Mouse (Mus musculus) urinary bladder, postnatal 14 days (tissue): ENCODE results near the gene Iqsec2.

Experiments used
- DNase-seq: peaks from one replicate; pipeline ENCODE4 v3.0.0; 2021; ENCODE audit warnings: low spot score

Iqsec2 gene

DNA sequence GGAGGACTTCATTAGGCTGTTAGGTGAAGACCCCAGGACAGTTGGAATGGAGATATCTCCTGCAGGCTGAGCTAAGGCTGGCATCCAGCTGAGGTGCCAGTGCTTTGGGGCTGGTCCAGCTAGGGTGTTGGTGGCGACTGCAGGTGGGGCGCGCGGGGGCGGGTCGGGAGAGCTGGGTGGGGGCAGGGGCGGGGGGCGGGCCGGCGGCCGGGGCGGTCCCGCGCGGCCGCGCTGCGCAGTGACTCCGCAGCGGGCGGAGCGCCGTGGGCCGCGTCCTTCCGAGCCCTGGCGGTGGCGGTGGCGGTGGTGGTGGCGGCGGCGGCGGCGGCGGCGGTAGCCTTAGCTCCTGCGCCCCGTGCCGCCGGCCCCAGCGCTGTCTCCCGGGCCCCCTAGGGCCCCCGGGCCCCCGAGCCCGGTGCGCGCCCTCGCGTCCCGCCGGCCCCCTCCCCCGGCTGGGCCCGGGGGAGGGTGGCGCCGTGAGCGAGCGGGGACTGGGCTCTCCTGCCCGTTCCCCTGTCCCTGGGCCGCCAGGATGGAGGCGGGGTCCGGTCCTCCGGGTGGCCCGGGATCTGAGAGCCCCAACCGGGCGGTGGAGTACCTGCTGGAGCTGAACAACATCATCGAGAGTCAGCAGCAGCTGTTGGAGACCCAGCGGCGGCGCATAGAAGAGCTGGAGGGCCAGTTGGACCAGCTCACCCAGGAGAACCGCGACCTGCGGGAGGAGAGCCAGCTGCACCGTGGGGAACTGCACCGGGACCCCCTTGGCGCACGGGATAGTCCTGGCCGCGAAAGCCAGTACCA, at the start of gene Iqsec2:
Gene Iqsec2 (plus strand): TSS at position 328 of the 801 bp plus-strand sequence.
- no peak for DNase-seq

DNA sequence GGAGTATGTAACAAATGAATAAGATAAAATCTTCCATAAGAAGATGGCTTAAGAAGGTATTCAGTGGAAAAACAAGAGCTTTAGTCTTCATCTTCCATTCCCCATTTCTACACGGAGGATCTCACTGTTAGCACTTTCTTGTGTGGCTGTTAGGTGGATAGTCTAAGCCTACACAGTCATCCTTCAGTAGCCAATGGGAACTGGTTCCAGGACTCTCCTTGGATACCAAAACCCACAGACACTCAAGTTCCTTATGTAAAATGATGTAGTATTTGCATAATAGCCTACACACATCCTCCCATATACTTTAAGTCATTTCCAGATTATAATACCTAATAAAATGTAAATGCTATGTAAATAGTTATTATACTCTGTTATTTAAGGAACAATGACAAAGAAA, 46.5 kb upstream of the Iqsec2 start:
- no peak for DNase-seq

DNA sequence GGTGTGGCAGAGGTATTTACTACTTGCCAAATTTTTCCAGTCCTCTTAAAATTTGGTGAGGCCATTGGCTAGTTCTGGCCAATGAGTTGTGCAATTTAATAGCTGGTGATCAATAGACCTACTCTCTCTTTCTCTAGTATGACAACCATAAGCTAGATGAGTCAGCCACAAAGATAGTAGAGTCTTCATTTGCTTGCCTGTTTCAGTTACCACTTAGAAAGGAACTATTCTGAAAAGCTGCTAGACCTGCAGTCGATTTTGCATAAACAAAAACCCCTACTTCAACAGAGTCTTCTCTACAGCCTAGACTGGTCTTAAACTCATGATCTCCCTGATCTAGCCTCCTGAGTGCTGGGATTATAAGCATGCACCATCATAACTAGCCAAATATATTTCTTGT, 22.4 kb upstream of the Iqsec2 start:
- DNase-seq, result no peak

DNA sequence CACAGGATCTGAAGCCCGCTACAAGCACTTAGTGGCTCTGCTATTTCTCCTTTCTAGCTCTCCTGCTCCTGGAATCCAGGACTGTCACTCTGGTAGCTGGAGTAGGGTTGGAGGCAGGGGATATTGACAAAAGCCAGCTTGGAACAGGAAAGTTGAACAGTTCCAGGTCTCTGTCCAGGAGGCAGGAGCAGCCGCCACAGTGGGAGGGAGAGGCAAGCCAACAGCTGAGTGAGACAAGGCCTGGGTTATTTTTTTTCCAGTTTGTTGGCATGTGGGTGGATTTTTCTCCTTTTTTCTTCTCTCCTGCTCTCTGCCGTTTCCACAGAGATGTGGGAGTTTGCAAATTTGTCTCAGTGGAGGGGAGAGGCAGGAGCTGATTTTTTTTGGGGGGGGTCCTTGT, 13.3 kb upstream of the Iqsec2 start:
- no peak for DNase-seq

DNA sequence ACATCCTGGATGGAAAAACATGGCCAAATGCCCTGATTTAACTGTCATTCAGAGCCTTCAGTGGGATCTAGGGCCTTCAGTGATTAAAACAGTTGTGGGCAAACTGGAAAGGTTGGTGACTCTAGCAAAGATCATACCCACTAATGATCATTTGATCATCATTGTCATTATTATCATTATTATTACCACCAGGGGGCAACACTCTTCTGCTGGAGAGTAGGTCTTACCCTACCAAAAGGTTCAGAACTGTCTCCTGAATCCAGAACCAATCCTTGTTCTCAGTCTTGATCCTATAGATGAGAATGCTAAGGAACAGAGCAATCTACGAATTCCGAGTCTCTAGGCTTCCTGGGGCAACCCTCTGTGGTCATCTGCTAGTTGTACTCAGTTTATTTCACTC, 12.0 kb upstream of the Iqsec2 start:
- no peak for DNase-seq

DNA sequence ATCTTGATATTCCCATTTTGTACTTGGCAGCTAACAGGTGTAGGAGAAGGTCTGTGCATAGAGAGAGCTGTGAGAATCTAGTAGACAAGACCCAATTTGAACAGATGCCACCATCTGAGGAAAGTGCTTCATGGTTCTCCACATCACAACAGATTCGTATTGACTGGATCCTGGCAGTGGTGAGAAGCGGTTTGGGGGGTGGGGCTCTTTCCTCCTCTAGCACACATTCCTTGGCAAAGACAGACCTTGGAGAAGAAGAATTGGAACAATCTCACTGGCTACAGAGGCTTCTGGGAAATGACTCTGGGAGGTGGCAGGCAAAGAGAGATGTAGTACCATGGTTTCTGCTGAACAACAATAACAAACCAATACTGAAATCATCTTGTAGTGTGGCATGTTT, 8.9 kb upstream of the Iqsec2 start:
- DNase-seq, result no peak

DNA sequence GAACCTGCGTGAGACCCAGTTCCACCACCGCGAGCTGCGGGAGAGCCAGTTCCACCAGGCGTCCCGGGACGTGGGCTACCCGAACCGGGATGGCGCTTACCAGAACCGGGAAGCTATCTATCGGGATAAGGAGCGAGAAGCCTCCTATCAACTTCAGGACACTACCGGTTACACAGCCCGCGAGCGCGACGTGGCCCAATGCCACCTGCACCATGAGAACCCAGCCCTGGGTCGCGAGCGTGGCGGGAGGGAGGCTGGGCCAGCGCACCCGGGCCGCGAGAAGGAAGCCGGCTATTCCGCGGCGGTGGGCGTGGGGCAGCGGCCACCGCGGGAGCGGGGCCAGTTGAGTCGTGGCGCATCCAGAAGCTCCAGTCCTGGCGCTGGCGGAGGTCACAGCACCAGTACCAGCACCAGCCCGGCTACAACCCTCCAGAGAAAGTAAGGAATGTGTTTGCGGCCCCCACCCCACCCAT, 710 bp downstream of the Iqsec2 start:
- DNase-seq, result no peak

DNA sequence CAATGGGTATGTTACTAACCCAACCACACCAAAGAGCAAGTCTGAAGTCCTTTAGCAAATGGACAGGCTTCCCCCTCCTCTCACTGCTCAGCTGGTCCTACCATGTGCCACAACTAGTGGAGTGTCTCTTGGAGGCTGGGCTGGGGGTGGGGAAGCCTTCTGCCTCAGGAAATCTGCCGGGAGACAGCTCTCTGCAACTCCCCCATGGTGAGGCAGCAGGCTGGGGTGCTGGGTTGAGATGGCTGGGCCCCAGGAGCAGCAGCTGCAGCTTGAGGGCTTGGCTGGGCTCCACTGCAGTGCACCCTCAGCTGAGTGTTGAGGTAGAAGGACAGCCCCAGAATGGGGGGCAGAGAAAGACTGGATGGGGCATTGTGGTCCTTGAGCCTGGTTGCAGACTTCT, 2.1 kb downstream of the Iqsec2 start:
- no peak for DNase-seq

DNA sequence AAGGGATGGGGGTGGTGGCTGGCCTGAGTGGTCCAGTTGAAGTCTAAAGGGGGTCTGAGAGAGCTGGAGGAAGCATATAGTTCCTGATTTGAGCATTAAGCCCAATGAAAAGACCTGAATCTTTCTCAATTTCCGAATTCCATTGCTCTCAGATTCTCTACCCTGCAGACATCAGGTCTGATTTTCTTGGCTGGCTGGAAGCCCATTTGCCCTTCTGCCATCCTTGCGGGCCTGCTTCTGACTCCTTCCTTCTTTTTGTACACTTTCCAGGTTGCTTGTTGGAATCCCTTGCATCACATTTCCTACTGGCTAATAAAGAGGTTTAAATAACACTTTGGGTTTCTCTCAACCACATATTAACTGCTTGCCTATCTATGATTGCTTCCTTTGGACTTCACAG, 2.6 kb downstream of the Iqsec2 start:
- DNase-seq, result no peak

DNA sequence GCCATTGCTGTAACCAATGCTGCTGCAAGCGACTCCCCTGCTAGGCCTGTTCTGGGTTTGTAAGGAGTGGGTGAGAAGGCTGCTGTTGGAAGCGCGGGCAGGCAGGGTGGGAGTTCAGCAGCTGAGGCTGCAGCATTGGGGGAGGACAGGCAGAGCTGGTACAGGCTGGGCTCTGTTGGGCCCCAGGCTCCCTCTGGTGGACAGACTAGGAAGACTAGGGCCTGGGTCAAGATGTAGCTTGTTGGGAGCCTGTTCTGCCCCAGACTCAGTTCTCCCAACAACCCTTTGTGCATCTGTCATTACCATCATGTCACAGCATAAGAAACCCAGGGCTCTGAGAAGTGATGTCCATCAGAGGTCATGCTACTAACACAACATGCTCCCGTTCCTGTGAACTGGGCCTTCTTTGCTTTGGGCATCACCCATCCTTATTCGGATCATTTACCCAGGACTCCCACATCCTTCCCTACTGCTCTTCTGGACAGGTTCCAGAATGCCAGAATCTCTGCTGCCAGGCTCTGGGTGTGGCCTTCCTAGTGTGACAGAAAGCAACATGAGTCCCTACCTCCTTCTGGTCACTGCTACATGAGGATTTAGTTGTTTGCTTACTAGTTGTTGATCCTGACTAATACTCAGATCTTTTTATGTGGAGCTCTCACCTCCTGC, 3.5 kb downstream of the Iqsec2 start:
- DNase-seq, result peak; percentile 55

DNA sequence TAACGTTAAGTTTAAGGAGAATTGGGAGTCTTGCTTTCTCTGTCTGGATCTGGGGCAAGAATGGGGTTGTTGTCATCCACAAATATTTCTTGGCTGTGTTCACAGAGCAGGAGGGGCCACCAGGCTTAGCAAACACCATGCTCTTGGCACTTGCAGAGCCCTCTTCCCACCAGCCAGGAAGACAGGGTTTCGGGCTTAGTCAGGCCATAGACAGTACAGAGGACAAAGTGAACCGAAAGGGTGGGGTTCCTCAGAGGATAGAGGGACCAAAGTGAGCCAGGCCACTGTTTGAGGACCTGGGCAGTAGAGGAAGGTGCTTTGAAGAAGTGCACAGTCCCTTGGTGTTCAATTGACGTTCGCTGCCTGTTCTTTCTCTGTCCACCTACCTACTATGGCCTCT, 4.6 kb downstream of the Iqsec2 start:
- no peak for DNase-seq

DNA sequence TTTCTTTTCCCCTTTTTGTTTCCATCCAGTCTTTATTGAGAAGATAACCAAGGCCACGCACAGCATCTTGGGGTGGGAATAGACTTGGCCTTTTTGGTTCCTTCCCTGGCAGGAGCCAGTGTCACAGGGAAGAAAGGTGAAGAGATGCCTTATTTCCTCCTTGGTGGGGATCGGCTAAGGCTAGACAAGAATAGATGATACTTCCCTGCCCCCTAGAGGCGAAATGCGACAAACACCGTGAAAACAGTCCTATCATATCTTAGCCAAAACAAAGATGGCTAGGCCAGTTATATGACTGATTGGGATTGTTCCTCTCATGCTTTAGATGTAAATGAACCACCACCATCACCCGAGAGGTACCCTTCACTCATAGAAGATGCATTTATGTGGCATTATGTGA, 7.6 kb downstream of the Iqsec2 start:
- DNase-seq, result peak; percentile 54

DNA sequence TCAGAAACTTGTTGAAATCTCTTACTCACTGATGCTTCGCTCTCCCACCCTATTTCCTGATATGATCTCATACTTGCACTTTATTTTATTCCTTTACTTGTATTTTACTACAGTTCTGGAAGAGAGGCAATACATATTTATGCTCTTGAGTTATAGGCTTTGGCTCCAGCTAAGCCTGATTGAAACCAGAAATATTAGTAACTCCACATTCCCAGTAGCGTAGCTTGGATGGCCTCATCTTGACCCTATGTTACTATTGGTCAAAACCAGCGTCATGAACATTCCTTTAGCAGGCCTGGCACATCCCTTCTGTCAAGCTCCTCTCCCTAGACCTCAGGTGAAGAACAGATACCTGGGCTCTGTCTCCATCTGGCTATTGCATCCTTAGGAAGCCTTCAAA, 14.2 kb downstream of the Iqsec2 start:
- no peak for DNase-seq

DNA sequence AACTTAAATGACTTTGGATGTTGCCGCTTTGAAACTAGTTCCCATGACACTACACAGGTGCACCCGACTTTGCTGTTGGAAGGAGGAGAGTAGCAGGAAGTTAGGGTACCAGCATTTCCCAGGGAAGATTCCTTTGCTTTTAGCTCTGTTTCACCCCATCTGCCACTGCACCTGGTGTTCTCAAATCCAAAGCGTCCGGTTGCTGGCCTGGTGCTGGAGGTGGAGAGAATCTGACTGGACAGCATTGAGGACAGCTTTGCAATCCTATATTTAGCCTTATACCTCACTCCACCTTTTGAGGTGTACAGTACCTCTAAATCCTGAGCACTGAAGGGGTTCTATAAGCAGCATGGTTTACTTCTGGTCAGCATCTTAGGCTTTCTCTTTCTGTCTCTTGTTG, 17.3 kb downstream of the Iqsec2 start:
- no peak for DNase-seq

DNA sequence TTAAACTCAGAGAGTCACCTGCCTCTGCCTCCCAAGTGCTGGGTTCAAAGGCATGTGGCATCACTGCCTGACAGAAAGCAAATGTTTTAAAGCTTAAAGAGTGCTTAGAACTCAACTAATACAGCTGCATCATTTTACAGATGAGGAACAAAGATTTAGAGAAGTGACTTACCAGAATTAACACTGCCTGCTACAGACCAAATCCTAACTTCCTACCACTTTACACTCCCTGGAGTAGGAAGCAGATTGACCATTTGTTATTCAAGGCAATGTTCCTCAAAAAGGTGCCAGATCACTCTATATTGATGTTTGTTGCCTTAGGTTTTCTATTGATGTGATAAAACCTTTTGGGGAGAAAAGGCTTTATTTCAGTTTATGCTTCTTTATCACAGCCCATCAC, 20.0 kb downstream of the Iqsec2 start:
- no peak for DNase-seq

DNA sequence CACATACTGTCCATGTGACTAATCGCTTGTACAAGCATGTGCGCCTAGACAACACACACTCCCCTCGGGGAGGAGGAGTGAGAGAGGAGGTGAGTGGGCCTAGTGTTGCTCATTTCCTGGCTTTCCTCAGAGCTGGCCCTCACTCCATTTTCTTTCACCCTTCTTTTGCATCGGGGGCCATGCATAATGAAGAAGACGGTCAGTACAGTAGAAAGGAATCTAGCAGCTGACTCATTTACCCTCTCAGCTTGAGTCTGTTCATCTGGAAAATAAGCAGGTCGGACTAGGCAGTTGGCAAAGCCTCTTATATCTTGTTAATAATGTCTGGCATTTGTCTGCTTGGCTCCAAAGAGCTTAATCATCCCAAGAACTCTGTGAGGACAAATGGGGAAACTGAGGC, 22.1 kb downstream of the Iqsec2 start:
- no peak for DNase-seq

DNA sequence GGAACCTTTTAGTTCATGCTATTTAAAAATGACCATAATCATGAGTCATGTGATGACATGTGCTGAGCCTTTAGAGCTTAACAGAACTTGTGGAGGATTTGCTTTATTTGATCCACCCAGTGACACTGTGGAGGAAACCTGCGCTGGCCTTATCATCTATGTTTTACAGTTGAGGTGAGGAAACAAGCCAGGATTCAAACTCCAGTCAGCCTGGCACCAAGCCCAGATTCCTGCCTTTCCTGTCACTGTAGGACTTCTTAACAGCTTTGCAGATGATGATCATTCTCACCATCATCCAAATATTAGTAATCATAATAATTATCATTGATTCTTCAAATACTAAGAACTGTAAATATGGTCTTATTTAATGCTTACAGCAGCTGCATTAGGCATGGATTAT, 24.5 kb downstream of the Iqsec2 start:
- no peak for DNase-seq

DNA sequence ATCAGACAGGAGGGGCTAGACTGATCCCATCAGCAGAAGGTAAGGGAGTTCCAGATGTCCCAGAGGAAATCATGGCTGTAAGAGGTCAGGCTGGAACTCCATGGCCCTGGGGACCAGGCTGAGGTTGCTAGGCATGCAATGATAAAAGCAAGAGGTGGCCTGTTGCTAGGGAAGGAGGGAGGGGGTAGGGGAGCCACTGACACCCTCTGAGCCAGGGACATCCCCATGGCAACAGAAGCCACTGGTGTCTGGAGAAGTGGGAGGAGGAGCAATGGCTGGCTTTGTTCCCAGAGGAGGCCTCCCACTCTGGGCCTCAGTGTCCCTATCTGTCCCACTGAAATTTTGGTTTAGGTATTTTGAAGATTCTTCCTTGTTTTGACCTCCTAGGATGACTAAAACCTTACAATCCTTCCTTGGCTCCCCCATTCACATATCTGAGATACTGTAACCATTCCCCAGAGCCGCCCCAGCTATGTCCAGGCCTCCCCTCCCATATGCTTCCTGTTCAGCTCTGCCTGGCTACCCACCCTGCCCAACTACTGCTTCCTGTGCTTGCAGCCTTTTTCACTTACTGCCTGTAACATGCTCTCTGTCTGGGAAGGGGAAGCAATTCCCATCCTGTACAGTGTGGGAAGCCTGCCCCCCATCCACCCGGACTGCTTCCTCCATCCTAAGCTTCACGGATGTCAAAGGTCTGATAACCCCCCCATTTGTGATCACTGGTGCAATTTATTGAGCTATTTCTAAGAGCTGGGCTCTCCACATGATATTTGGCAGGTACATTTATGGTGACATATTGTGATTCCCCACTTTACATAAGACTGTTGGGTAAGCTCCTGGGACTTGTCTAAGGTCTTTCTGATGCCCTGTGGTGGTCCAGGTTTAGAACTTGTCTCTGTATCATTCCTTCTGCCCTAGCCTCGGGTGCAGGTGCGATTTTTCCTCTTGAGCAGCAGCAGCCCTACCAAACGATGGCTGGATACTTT, 27.3 kb downstream of the Iqsec2 start:
- DNase-seq, result no peak

DNA sequence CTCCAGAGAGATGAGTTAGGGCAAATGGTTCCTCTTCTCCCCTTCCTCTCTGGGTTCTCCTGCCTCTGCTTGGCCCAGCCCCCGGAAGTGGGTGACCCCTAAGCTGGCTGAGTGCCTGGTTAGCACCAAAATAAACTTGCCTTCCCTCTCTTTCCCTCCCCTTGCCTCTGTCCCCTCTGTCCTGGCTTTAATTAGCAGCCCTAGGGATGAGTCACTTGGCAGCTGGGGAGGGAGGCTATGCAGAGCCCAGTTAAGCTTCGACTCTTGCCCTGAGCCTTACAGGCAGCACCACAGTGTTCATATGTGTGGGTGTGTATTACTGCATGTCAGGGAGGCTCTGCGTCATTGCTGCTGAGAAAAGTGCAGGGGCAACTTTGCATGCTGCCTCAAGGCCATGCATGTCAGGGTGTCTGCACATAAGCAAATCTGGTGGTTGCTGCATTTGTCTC, 28.4 kb downstream of the Iqsec2 start:
- DNase-seq, result peak; percentile 39

DNA sequence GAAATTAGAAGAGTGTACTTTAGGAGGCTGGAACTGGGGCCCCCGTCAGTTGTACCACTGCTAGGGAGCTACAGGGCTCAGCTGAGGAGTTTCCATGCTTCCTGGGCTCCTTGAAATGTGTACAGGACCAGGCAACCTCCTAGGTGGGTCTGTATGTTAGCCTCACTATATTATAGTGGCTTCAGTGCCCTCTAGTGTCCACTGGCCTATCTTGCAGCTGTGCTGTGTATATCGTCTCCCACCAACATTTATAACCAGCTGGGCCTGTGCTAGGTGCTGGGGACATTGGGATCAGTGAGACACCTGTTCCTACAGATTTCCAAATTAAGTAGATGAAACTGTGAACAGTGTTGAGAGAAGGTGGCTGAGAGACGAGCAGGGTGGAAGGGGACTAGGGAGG, 31.2 kb downstream of the Iqsec2 start:
- peak; percentile 35 for DNase-seq

DNA sequence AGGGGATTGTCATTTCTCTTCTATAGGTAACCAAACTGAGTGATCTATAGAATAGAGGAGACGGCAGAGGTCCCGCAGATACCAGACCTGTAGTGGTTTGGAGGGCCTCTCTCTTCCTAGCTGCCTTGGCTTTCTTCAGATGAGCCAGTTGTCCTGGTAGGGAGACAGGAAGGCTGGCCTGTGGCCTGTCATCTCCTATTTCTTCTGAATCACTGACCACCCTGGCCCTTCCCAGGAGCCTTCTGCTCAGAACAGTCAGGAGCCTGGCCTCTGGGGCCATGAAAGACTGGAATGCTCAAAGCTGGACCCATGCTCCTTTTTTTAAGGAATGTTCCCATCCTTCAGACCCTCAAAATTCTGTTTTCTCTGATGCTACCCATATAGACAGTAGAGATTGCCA, 33.8 kb downstream of the Iqsec2 start:
- no peak for DNase-seq

DNA sequence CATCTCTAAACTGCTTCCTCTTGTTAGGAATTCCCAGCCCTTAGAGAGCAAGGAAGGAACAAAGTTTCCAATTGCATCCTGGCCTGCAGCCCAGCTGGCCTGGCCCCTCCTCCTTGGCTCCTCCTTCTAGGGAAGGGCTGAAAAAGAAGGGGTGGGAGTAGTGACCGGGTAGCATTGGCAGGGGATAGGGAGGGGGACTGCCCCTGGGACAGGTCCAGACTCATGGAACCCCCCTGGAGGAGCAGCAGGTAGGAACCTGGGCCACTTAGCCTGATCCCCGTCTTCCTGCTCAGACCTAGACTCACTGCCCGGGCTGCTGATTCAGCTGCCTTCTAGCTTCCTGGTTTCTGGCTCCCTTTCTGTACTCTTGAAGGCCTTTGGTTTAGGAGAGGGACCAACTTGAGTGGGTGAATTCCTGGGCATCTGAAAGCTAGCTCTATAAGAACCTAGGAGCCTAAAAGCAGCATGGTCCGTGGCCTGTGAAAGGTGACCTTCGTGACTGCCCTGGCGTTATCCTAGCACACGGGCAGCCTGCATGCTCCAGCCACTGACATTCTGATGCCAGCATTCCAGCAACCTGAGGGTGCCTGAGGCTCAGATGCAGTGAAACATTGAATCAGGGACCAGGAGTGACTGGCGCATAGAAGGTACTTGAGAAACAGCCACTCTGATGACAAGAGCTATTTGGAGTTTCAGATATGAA, 34.9 kb downstream of the Iqsec2 start:
- DNase-seq, result peak; percentile 59
